ENCODE assay signal across 8 mouse cellular contexts in the genomic region with DNA sequence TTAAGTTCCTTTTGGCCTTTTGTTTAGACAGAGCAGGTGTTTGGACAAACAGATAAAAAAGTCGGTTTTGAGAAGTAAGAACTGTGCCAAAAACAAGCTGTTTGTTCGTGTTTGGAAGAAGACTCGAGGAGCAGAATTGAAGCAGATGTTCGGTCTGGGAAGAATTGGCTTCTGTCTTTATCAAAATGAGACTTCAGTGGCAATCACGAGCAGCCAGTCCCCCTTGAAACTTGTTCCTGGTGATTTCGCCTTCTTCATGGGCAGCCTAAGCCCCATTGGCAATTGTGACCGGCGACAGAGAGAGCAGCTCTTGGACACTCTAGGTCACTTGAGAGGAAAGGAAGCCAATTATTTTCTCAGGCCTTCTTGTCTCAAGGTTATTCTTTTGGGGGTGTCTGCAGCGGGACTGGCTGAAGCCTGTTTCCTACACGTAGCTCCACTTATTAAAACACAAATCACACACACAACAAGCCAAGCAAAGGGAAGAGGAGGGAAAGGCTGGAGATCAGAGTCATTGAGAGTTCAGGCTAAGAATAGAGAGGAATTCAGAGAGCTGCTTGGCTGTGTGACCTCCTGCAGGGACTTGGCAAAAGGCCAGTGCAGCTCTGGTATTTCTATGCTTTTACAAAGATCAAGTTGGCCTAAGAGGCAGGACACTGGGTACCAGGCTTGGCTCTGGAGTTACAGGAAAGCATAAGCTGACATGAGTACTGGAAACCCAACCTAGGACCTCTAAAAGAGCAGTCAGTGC. TPM values are rescaled to one million over a fixed set of nuclear protein-coding genes. Genes with fewer than 3 reads are reported as not detected.
DNase-seq lines count a peak whose midpoint lies in the region; ATAC-seq lines count a peak whose summit lies in the region.

No protein-coding gene starts in this region.

- peak; percentile 49; the same call in 1 of the 2 replicates for ATAC-seq in forebrain, embryonic 12.5 days (ENCODE audit: low FRiP score)
- no peak; the same call in 1 of the 2 replicates for ATAC-seq in limb, embryonic 15.5 days (ENCODE audit: insufficient number of reproducible peaks, low FRiP score, low TSS enrichment, low read depth)
- peak; percentile 70; the same call in 1 of the 2 replicates for ATAC-seq in neural tube, embryonic 14.5 days (ENCODE audit: low read depth)

- WGBS in forebrain, embryonic 12.5 days = 36% methylated on average over 10 of the region's 10 CpGs
- WGBS in limb, embryonic 15.5 days = 41% methylated on average over 10 of the region's 10 CpGs
- WGBS in neural tube, embryonic 14.5 days = 35% methylated on average over 10 of the region's 10 CpGs

- intact Hi-C loops in heart, postnatal 36 days (cut with DNase I) = no loop called here

- H3K36me3 ChIP-seq in forebrain, embryonic 12.5 days (replicated peaks) = no peaks in the 10 kb centered on the region
- H3K36me3 ChIP-seq in limb, embryonic 15.5 days = no peaks in the 10 kb centered on the region
- H3K36me3 ChIP-seq in neural tube, embryonic 14.5 days (ENCODE audit: control insufficient read depth, insufficient read depth, low read length) = no peaks in the 10 kb centered on the region

- H3K9ac ChIP-seq in forebrain, embryonic 12.5 days = no peak overlapping the region
- H3K9ac ChIP-seq in limb, embryonic 15.5 days = no peak overlapping the region
- H3K9ac ChIP-seq in neural tube, embryonic 14.5 days (replicated peaks; ENCODE audit: low read depth, low read length) = no peak overlapping the region

- H3K4me3 ChIP-seq in forebrain, embryonic 12.5 days (replicated peaks) = no peak overlapping the region
- no peak overlapping the region for H3K4me3 ChIP-seq in limb, embryonic 15.5 days
- no peak overlapping the region for H3K4me3 ChIP-seq in neural tube, embryonic 14.5 days (ENCODE audit: low read depth, low read length)

- H3K4me2 ChIP-seq in forebrain, embryonic 12.5 days = no peak overlapping the region
- no peak overlapping the region for H3K4me2 ChIP-seq in limb, embryonic 15.5 days
- no peak overlapping the region for H3K4me2 ChIP-seq in neural tube, embryonic 14.5 days (ENCODE audit: low read depth, low read length)

- no peaks in the 10 kb centered on the region for H3K9me3 ChIP-seq in forebrain, embryonic 12.5 days
- no peaks in the 10 kb centered on the region for H3K9me3 ChIP-seq in limb, embryonic 15.5 days
- no peaks in the 10 kb centered on the region for H3K9me3 ChIP-seq in neural tube, embryonic 14.5 days (ENCODE audit: control insufficient read depth, low read length)

- H3K27ac ChIP-seq in forebrain, embryonic 12.5 days = peak overlapping the region; percentile 63
- H3K27ac ChIP-seq in limb, embryonic 15.5 days = peak overlapping the region; percentile 38; the same call in 1 of the 2 replicates
- H3K27ac ChIP-seq in neural tube, embryonic 14.5 days (ENCODE audit: low read depth, low read length) = 0 out of 2 replicates have a peak overlapping the region, but pooled peaks have one; percentile 34

- peak; percentile 54 for DNase-seq in MN1 (ENCODE audit: low spot score)
- DNase-seq in adrenal gland, postnatal 10 days = peak; percentile 78
- DNase-seq in heart, postnatal 36 days = peak; percentile 59 to 62
- DNase-seq in urinary bladder, postnatal 10 days (ENCODE audit: low spot score) = no peak
- no peak for DNase-seq in thymus, postnatal 0 days (ENCODE audit: low spot score)

- H3K4me1 ChIP-seq in forebrain, embryonic 12.5 days = peaks cover 18% of the 10 kb centered on the region
- H3K4me1 ChIP-seq in limb, embryonic 15.5 days = peaks cover 25% of the 10 kb centered on the region
- H3K4me1 ChIP-seq in neural tube, embryonic 14.5 days (ENCODE audit: control insufficient read depth, insufficient read depth, low read length) = no peaks in the 10 kb centered on the region

- peaks cover 5% of the 10 kb centered on the region for H3K27me3 ChIP-seq in forebrain, embryonic 12.5 days
- no peaks in the 10 kb centered on the region for H3K27me3 ChIP-seq in limb, embryonic 15.5 days
- H3K27me3 ChIP-seq in neural tube, embryonic 14.5 days (ENCODE audit: control insufficient read depth, insufficient read depth, low read length) = no peaks in the 10 kb centered on the region

RNA-seq across cellular contexts. Expression of gene Upb1, which starts 50.3 kb away (rescaled TPM):
- 10 to 100 TPM; 22.7 to 57.8 TPM for total RNA-seq in adrenal gland, postnatal 10 days (2021)
- polyA plus RNA-seq in forebrain, embryonic 12.5 days (2016; fragmentation: Nextera tagmentation; extraction: Ambion mirVana) = not detected in 2 replicates
- total RNA-seq in heart, postnatal 36 days (2021) = 1 to 10 TPM in 1 of 2 experiments, under 1 TPM in 1; 0.65 to 1.3 TPM
- 0.59 and 1.3 TPM in 2 replicates for polyA plus RNA-seq in limb, embryonic 15.5 days (2015; fragmentation: Nextera tagmentation; extraction: Ambion mirVana)
- polyA plus RNA-seq in neural tube, embryonic 14.5 days (2014; fragmentation: Nextera tagmentation; extraction: Ambion mirVana) = 0.13 and 0.15 TPM in 2 replicates
- 0.42 and 0.55 TPM in 2 replicates for polyA plus RNA-seq in thymus, postnatal 0 days (2015; fragmentation: Nextera tagmentation; extraction: Ambion mirVana)

Comparison
In these comparisons a context has a peak if more than half of its experiments do, and no peak if none do; other contexts are left out.
1. DNase-seq: peak in MN1 (single experiment), adrenal gland, postnatal 10 days (single experiment) and heart, postnatal 36 days (2 of 2); none in urinary bladder, postnatal 10 days (single experiment) and thymus, postnatal 0 days (single experiment).
2. Peak in every context shown above with its lines, with median percentiles within 50 percentile points of each other: H3K27ac ChIP-seq.